Mouse (Mus musculus): ENCODE data around the gene Cdk2ap2. TPM values are rescaled to one million over a fixed set of nuclear protein-coding genes. Genes with fewer than 3 reads are reported as not detected.

Gene Cdk2ap2
- total RNA-seq, 2 experiments from 2014 or later = 21.5 to 23.6 TPM

- no peak for DNase-seq (ENCODE audit: low spot score in 2 of 2)
These were observed 4.2 kb upstream of the Cdk2ap2 start for GRCm38 (mm10) chr19:4092750-4093149.

DNA sequence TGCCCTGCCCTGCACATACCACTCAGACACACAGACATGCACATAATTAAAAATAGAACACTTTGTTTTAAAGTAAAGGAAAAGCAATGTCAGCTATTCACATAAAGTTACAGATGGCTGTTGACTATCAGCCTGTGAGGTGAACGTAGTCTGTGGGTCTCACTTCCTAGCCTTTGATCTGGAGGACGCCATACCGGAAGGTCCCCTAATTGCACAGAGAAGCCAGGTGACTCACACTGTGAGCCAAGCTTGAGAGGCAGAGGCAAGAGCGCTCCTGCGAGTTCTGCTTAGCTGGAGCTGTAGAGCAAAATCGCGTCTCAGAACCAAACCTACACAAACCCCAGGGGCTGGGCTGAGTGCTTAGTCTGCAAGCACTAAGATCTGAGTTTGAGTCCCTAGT is 3.2 kb upstream of the Cdk2ap2 start:
- DNase-seq (ENCODE audit: low spot score in 2 of 2) = no peak

GRCm38 (mm10) chr19:4094348-4094747 is 2.6 kb upstream of the Cdk2ap2 start:
- DNase-seq (ENCODE audit: low spot score in 2 of 2) = no peak

GRCm38 (mm10) chr19:4094774-4095303 is 2.1 kb upstream of the Cdk2ap2 start:
- DNase-seq (ENCODE audit: low spot score in 2 of 2) = no peak

GRCm38 (mm10) chr19:4095802-4096201 is 1.2 kb upstream of the Cdk2ap2 start:
- DNase-seq (ENCODE audit: low spot score in 2 of 2) = no peak

DNA sequence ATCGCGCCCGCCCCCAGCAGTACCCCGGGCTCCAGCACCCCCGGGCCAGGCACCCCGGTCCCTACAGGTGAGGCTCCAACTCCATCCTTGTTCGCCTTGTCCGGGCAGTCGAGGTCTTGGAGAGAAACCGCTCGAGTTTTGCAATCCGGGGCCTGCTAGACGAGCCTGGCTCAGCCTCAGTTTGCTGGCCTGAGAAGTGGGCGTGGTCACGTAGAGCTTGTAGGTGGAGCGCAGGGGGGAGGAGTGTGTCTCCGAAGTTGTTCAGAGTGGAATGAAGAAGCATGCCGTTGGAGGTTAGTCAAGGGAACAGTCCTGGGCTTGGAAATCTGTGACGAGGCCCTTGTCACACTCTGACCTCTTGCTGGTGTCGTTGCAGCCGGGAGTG is 451 bp downstream of the Cdk2ap2 start:
- no peak for DNase-seq (ENCODE audit: low spot score in 2 of 2)

GRCm38 (mm10) chr19:4098426-4098825 is 1.4 kb downstream of the Cdk2ap2 start:
- no peak for DNase-seq (ENCODE audit: low spot score in 2 of 2)

GRCm38 (mm10) chr19:4099056-4099455 is 2.1 kb downstream of the Cdk2ap2 start:
- peak; percentile 90 to 91 for DNase-seq (ENCODE audit: low spot score in 2 of 2)

DNA sequence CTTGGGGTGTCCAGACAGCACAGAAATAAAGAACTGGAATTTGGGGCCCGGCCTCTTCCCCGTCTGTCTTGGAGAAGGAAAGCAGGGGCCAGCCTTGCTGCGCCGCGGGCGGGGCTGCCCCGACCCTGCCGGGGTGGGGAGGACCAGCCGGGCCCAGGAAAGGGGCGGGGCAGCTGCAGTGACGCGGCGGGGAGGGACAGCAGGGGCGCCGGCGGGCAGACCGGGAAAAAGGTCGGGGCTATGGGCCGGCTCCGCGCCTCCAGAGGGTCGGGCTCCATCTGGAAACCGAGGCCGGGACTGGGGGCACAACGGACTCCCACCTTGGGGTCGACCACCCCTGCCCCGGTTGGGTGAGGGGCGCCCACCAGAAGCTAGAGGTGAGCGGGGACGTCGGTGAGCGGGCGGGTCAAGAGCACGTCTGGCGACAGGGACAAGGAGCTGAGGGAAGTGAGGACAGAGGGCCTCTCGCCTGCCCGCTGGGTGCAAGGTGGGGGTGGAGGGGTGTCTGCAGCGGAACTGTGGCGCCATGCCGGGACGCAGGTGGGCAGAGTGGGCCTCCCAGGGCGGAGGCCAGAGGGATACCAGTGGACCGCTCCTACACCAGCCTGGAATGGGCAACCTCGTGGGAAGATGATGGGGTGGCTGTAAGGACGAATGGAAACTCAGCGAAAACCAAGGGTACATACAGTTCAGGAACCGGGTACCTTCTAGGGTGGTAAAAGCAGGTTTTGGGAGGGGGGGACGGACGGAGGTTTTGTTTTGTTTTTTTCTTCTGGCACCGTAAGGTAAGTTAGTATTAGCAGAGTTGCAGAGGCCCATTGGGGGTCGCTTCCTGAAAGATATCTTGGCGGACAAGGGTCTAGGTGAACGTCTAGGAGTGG is 3.1 kb downstream of the Cdk2ap2 start, which contains the start of gene Pitpnm1:
TSS of gene Pitpnm1 (plus strand) at position 162 of the 881 bp plus-strand sequence.
- DNase-seq (ENCODE audit: low spot score in 2 of 2) = peak; percentile 51 to 60

GRCm38 (mm10) chr19:4100718-4101261 is 3.8 kb downstream of the Cdk2ap2 start:
- DNase-seq (ENCODE audit: low spot score in 2 of 2) = peak; percentile 68 to 77

DNA sequence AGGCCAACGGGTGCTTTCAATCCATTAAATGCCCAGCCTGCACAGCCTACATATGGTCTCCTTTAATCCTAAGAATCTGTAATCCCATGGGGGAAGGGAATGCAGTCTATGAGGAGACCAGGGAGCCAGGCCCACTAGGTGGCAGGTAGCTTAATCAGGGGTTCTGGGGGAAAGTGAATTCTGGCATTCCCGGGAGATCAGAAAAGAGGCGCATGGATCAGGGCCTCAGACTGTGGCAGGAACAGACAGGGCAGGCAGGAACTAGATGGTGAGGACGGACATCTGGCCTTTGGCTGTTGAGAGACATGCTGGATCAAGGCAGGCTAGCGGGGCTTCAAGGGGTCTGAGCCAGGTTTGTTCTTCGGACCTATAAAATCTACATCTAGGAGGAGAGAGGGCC is 4.5 kb downstream of the Cdk2ap2 start:
- DNase-seq (ENCODE audit: low spot score in 2 of 2) = no peak

DNA sequence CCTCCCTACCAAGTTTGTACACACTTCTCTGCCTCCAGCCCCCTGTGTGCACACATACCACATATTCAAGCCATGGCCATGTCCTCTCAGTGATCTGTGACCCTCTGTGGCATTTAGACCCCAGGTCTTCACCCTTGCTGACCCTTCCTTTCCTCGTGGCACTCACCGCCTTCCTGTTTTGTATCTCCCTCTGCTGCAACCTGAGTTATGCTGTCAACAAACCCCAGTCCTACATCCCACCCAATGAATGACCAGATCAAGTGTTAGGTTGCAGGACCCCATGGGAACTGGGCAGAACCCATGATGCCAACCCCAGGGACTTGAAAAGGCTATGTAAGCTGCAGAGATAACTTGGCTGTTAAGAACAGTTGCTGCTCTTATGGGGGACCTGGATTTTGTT is 5.1 kb downstream of the Cdk2ap2 start:
- DNase-seq (ENCODE audit: low spot score in 2 of 2) = no peak

GRCm38 (mm10) chr19:4102626-4103025 is 5.6 kb downstream of the Cdk2ap2 start:
- DNase-seq (ENCODE audit: low spot score in 2 of 2) = no peak

- no peak for DNase-seq (ENCODE audit: low spot score in 2 of 2)
These were observed 6.3 kb downstream of the Cdk2ap2 start for GRCm38 (mm10) chr19:4103294-4103693.

DNA sequence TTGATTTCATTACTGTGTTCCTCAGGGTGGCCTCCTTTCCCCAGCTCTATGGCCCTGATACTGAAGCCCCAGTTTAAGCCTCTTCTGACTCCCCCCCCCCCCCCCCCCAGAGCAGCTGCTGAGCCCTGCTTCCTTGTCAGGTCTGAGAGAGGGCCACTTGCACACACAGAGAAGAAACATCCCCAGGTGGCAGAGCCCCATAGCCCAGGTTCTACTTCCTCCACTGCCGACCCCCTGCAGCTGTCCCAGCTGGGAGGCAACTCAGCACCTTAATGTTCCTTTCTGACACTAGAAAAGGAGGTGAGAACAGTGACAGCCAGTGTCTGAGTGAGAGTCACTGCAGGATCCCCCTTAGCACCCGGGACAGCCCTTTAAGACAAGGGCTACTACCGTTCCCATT is 6.8 kb downstream of the Cdk2ap2 start:
- DNase-seq (ENCODE audit: low spot score in 2 of 2) = no peak

DNA sequence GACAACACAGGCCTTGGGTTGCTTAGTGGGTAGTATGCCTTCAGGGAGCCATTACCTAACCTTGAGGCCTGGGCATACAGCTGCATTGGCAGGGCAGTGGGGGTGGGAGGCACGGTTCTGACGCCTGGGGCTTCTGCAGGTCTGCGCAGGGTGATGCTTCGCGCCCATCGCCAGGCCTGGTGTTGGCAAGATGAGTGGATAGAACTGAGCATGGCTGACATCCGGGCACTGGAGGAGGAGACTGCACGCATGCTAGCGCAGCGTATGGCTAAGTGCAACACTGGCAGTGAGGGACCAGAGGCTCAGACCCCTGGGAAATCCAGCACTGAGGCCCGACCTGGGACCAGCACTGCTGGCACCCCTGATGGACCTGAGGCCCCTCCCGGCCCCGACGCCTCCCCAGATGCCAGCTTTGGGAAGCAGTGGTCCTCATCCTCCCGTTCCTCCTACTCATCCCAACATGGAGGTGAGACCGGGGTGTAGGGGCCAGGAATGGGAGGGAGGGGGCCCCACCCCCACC is 7.8 kb downstream of the Cdk2ap2 start:
- DNase-seq (ENCODE audit: low spot score in 2 of 2) = no peak

DNA sequence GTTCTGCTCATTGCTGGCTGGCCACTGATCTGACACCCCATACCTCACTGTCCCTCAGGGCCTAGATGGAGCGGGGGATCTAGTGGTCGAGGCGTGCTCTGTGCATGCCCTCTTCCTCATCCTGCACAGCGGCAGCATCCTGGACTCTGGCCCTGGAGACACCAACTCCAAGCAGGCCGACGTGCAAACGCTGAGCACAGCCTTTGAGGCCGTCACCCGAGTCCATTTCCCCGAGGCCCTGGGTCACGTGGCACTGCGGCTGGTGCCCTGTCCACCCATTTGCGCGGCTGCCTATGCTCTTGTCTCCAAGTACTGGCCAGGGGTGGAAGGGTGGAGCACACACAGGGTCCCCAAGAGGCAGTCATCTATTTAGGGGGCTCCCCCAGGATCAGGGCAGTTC is 9.7 kb downstream of the Cdk2ap2 start:
- DNase-seq (ENCODE audit: low spot score in 2 of 2) = no peak

GRCm38 (mm10) chr19:4108535-4108934 is 11.6 kb downstream of the Cdk2ap2 start:
- DNase-seq (ENCODE audit: low spot score in 2 of 2) = no peak

GRCm38 (mm10) chr19:4112063-4112960 is 15.3 kb downstream of the Cdk2ap2 start:
- no peak for DNase-seq (ENCODE audit: low spot score in 2 of 2)

DNA sequence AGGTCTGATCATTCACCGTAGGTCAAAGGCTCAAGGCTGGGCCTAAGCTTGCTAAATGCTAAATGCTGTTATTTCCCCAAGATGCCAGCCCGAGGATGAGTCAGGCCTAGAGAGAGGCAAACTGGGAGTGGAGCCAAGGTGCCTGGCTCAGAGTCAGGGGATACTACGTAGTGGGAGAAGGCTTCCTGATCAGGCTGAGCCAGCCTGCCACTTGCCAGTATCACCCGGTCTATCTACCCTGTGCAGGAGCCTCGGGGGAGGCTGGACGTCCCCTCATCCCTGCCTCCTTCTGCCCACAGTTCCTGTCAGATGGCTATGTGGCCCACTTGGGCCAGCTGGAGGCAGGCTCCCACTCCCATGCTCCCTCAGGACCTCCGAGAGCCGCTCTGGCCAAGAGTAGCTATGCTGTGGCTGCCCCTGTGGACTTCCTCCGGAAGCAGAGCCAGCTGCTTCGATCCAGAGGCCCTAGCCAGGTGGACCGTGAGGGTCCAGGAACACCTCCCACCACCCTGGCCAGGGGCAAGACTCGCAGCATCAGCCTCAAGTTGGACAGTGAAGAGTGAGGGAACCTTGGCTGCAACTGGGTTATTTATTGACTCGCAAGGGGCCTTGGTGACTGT is 16.3 kb downstream of the Cdk2ap2 start:
- DNase-seq (ENCODE audit: low spot score in 2 of 2) = peak; percentile 69 to 75

DNA sequence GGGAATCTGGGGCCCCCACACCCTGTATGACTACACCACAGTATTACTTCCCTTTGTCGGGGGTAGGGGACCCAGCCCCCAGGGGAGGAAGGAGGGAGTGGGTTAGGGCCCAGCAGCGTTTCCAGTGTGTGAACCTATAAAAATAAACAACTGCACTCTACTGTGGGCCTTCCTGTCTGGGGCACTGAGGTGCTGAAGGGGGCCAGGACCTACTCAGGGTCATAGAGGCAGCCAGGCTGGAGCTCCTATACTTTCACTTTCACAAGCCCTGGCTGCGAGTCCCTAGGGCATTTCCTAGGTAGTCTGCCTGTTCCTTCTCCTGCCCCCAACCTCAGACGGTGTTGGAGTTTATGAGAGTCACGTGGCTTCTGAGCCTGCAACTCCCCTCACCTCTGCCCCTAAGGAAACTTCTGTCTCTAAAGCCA is 16.8 kb downstream of the Cdk2ap2 start:
- DNase-seq (ENCODE audit: low spot score in 2 of 2) = no peak
